Mouse (Mus musculus) heart, embryonic 15.5 days (tissue): ENCODE measurements at regions not wholly inside any gene's neighbourhood (a gene's known extent, or its start where the extent isn't known, plus 50 kb on each side); places are given as distances from the start of the nearest gene placed in this dataset.

Experiments used
- ATAC-seq: fragments of 200-750 bp; cut with Nextera tagmentation; replicated peaks from 2 replicates; pipeline ENCODE4 v1.8.0; 2017; ENCODE audit warnings: low read depth, moderate TSS enrichment; ENCODE audit not compliant: insufficient number of reproducible peaks, insufficient read depth, low FRiP score
- H3K27ac ChIP-seq: fragments of 300-500 bp; sonication (generic); 2 replicates; pipeline ENCODE4 v1.5.1; 2015; ENCODE audit warnings: mild to moderate bottlenecking, inconsistent platforms
- H3K27me3 ChIP-seq: fragments of 300-500 bp; sonication (generic); 2 replicates; pipeline ENCODE4 v1.6.1; 2015; ENCODE audit warnings: inconsistent platforms
- H3K36me3 ChIP-seq: fragments of 300-500 bp; sonication (generic); 2 replicates; pipeline ENCODE4 v1.6.1; 2015; ENCODE audit warnings: mild to moderate bottlenecking, inconsistent platforms
- H3K4me1 ChIP-seq: fragments of 300-500 bp; sonication (generic); replicated peaks from 2 replicates; pipeline ENCODE4 v1.6.1; 2015; ENCODE audit warnings: inconsistent platforms
- H3K4me2 ChIP-seq: fragments of 300-500 bp; sonication (generic); 2 replicates; pipeline ENCODE4 v1.6.1; 2015; ENCODE audit warnings: inconsistent platforms, mild to moderate bottlenecking, moderate library complexity
- H3K4me3 ChIP-seq: fragments of 300-500 bp; sonication (generic); 2 replicates; pipeline ENCODE4 v1.5.1; 2015; ENCODE audit warnings: mild to moderate bottlenecking, inconsistent platforms
- H3K9ac ChIP-seq: fragments of 300-500 bp; sonication (generic); 2 replicates; pipeline ENCODE4 v1.6.1; 2015; ENCODE audit warnings: mild to moderate bottlenecking, inconsistent platforms
- H3K9me3 ChIP-seq: fragments of 300-500 bp; sonication (generic); replicated peaks from 2 replicates; pipeline ENCODE4 v1.6.1; 2016; ENCODE audit warnings: inconsistent platforms
- WGBS: fragments of 180-500 bp; shearing (Covaris S2); methylation state at CpG from one replicate; pipeline ENCODE4 v1.1.7; 2015; ENCODE audit warnings: mixed read lengths; 5-methylcytosine and 5-hydroxymethylcytosine counted together

DNA sequence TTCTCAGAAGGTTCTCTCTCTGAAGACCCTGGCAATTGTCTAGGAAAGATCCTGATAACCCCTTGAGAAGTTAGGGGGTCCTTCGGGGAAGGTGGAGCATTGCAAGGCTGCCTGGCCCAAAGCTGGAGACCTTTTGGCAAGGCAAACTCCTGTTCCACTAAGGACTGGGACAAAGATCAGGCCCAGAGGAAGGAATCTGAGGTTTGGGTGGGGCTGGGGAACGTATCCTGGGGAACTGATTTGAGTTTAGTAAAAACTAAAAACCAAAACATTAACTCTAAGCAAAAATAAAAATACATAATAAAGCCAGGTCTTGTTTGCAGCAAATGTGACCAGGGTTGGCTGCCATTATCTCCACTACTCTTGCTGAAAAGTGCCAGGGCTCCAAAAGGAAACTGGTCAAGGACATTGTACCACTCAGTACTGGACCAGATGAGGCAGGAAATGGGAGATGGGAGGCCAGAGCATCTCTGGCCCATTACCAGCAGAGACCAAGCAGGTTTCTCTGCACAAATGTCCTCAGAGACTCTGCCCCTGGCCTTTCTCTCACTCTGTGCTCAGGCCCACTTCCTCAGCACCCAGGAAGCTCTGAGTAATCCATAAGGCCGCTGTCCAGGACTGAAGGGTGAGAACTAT lies 321.5 kb downstream of the Cxcl12 start:
- H3K27ac ChIP-seq = no peak overlapping the region
- 0 out of 2 replicates have a peak, but pooled peaks cover 2% of the 10 kb centered on the region for H3K4me1 ChIP-seq
- WGBS = 84% methylated on average over 3 of the region's 3 CpGs
- no peak for ATAC-seq
- no peak overlapping the region for H3K9ac ChIP-seq
- H3K4me3 ChIP-seq = no peak overlapping the region
- no peak overlapping the region for H3K4me2 ChIP-seq
- no peaks in the 10 kb centered on the region for H3K36me3 ChIP-seq
- H3K27me3 ChIP-seq = no peaks in the 10 kb centered on the region
- no peaks in the 10 kb centered on the region for H3K9me3 ChIP-seq

- Histone ChIP-seq H3K9me3 (no peaks in the 10 kb centered on the region), H3K27me3 (no peaks in the 10 kb centered on the region), H3K4me2 (no peak overlapping the region), H3K36me3 (no peaks in the 10 kb centered on the region), H3K27ac (no peak overlapping the region), H3K9ac (no peak overlapping the region), H3K4me1 (0 out of 2 replicates have a peak, but pooled peaks cover 2% of the 10 kb centered on the region), H3K4me3 (no peak overlapping the region)
- WGBS = 67% methylated on average over 1 of the region's 1 CpGs
- ATAC-seq = no peak
Observed at GRCm38 (mm10) chr6:117494971-117495370, 326.6 kb downstream of the Cxcl12 start.

DNA sequence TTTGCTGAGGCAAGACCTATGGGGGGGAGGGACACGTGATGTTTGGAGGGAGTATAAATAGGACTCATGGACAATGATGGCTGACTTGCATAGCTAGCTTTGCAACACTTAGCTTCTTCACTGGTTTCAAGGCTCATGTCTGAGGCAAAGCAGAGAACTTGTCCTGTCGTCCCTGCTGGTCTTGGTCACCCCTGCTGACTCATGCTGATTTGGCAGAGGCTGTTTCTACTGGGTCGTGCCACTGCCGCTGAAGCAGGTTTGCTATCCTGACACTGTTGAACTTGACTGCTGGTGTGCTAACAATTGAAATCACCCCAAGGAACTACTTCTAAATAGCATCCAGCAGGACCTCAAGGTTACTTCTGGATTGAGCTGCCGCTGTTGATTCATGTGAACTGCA lies 329.0 kb downstream of the Cxcl12 start:
- ATAC-seq = no peak

GRCm38 (mm10) chr6:117497904-117498303 lies 329.6 kb downstream of the Cxcl12 start:
- Histone ChIP-seq H3K27ac (no peak overlapping the region), H3K9ac (no peak overlapping the region), H3K36me3 (no peaks in the 10 kb centered on the region), H3K27me3 (no peaks in the 10 kb centered on the region), H3K9me3 (no peaks in the 10 kb centered on the region), H3K4me3 (no peak overlapping the region), H3K4me1 (no peaks in the 10 kb centered on the region), H3K4me2 (no peak overlapping the region)
- ATAC-seq = no peak
- WGBS = 90% methylated on average over 5 of the region's 5 CpGs

More for the DNA sequence above, 329.0 kb downstream of the Cxcl12 start:
- Histone ChIP-seq H3K4me2 (no peak overlapping the region), H3K9me3 (no peaks in the 10 kb centered on the region), H3K36me3 (no peaks in the 10 kb centered on the region), H3K9ac (no peak overlapping the region), H3K4me3 (no peak overlapping the region), H3K27me3 (no peaks in the 10 kb centered on the region), H3K4me1 (no peaks in the 10 kb centered on the region), H3K27ac (no peak overlapping the region)
- 72% methylated on average over 5 of the region's 5 CpGs for WGBS

DNA sequence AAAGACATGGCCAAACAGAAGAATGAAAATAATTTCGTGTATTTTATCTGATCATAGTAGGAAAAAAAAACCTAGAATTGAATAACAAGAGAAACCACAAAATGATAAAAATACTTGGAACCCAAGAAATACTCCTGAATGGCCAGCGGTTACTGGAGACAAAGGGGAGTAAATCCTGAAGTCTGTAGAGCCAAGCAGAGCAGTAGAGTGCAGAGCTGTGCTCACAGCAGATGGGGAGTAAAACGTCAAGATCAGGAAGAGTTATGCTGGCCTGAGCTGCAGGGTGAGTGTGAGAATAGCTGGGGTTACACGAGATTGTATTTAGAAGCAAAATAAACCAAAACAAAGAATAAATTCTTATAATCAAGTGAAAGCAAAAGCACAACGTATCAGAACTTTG lies 334.0 kb downstream of the Cxcl12 start:
- no peak for ATAC-seq
- H3K9me3 ChIP-seq = no peaks in the 10 kb centered on the region
- 57% methylated on average over 5 of the region's 5 CpGs for WGBS

DNA sequence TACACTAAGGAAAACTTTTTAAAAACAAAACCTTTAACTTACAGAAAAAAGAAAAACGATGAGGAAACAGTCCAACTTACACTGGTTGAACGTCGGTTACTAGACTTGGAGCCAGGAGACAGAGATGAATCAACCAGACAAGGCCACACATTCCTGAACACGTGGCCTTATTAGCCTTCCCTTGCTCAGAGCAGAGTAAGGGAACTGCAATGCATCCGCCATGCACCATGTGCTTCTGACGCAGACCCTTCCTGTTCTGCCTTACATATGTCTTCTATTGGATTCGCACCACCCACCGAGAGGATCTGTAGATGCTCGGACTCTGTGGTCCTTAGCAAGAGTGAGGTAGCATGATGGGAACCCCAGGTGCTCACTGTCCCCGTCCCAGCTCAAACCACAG lies 336.2 kb upstream of the Zfp637 start:
- ATAC-seq = no peak
- Histone ChIP-seq H3K36me3 (no peaks in the 10 kb centered on the region), H3K9ac (no peak overlapping the region), H3K4me1 (no peaks in the 10 kb centered on the region), H3K9me3 (no peaks in the 10 kb centered on the region), H3K4me2 (no peak overlapping the region), H3K27ac (no peak overlapping the region), H3K4me3 (no peak overlapping the region), H3K27me3 (no peaks in the 10 kb centered on the region)
- 79% methylated on average over 10 of the region's 10 CpGs for WGBS

More for the DNA sequence above, 334.0 kb downstream of the Cxcl12 start:
- Histone ChIP-seq H3K4me3 (no peak overlapping the region), H3K4me2 (no peak overlapping the region), H3K9ac (no peak overlapping the region), H3K27ac (no peak overlapping the region), H3K36me3 (no peaks in the 10 kb centered on the region), H3K27me3 (no peaks in the 10 kb centered on the region), H3K4me1 (no peaks in the 10 kb centered on the region)

GRCm38 (mm10) chr6:117505431-117505830 lies 335.5 kb upstream of the Zfp637 start:
- H3K27ac ChIP-seq = no peak overlapping the region
- no peak overlapping the region for H3K4me2 ChIP-seq
- H3K9me3 ChIP-seq = no peaks in the 10 kb centered on the region
- no peak overlapping the region for H3K4me3 ChIP-seq
- no peaks in the 10 kb centered on the region for H3K27me3 ChIP-seq
- 54% methylated on average over 3 of the region's 3 CpGs for WGBS
- ATAC-seq = no peak
- H3K36me3 ChIP-seq = no peaks in the 10 kb centered on the region
- no peak overlapping the region for H3K9ac ChIP-seq
- no peaks in the 10 kb centered on the region for H3K4me1 ChIP-seq

GRCm38 (mm10) chr6:117506619-117507018 lies 334.4 kb upstream of the Zfp637 start:
- Histone ChIP-seq H3K9ac (no peak overlapping the region), H3K27ac (no peak overlapping the region), H3K4me1 (no peaks in the 10 kb centered on the region), H3K4me2 (no peak overlapping the region), H3K9me3 (no peaks in the 10 kb centered on the region), H3K36me3 (no peaks in the 10 kb centered on the region), H3K4me3 (no peak overlapping the region), H3K27me3 (no peaks in the 10 kb centered on the region)
- WGBS = 78% methylated on average over 7 of the region's 7 CpGs
- ATAC-seq = no peak

DNA sequence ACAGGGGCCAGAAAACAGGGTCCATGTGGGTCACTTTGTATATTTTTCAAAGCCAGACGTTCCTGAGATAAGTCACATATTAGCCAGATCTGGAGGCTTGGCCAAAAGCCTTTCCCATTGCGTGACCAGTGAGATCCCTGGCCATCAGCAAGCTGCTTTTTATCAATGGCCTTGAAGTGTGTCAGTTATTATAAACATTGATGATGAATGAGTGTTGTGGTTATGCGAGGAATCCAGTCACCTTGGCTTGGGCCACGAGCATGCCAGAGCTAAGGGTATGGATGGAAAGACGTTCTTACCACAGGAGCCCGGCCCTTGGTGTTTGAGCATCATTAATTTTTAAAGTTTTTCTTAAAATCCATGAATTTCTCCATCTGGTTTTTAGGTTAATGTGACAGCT lies 332.1 kb upstream of the Zfp637 start:
- ATAC-seq = no peak
- Histone ChIP-seq H3K36me3 (no peaks in the 10 kb centered on the region), H3K4me1 (no peaks in the 10 kb centered on the region), H3K9me3 (no peaks in the 10 kb centered on the region), H3K4me3 (no peak overlapping the region), H3K4me2 (no peak overlapping the region), H3K27ac (no peak overlapping the region), H3K9ac (no peak overlapping the region), H3K27me3 (no peaks in the 10 kb centered on the region)
- WGBS = 50% methylated on average over 6 of the region's 6 CpGs

- no peak overlapping the region for H3K4me3 ChIP-seq
- peaks cover 7% of the 10 kb centered on the region; the same call in 1 of the 2 replicates for H3K4me1 ChIP-seq
- ATAC-seq = no peak
- H3K36me3 ChIP-seq = no peaks in the 10 kb centered on the region
- H3K27me3 ChIP-seq = no peaks in the 10 kb centered on the region
- H3K27ac ChIP-seq = no peak overlapping the region
- 84% methylated on average over 4 of the region's 4 CpGs for WGBS
- H3K9me3 ChIP-seq = no peaks in the 10 kb centered on the region
- no peak overlapping the region for H3K4me2 ChIP-seq
- no peak overlapping the region for H3K9ac ChIP-seq
Observed at GRCm38 (mm10) chr6:117510026-117510425, 331.0 kb upstream of the Zfp637 start.

- H3K4me1 ChIP-seq = peaks cover 7% of the 10 kb centered on the region; the same call in 1 of the 2 replicates
- 0 out of 2 replicates have a peak, but pooled peaks have one; percentile 43 for ATAC-seq
- H3K9ac ChIP-seq = no peak overlapping the region
- no peaks in the 10 kb centered on the region for H3K27me3 ChIP-seq
- no peaks in the 10 kb centered on the region for H3K9me3 ChIP-seq
- H3K4me2 ChIP-seq = no peak overlapping the region
- H3K36me3 ChIP-seq = no peaks in the 10 kb centered on the region
- WGBS = 47% methylated on average over 5 of the region's 5 CpGs
- no peak overlapping the region for H3K4me3 ChIP-seq
- no peak overlapping the region for H3K27ac ChIP-seq
Observed at GRCm38 (mm10) chr6:117514831-117515230, 326.1 kb upstream of the Zfp637 start.

GRCm38 (mm10) chr6:117516906-117517305 lies 324.1 kb upstream of the Zfp637 start:
- no peak overlapping the region for H3K27ac ChIP-seq
- no peaks in the 10 kb centered on the region for H3K36me3 ChIP-seq
- H3K4me2 ChIP-seq = no peak overlapping the region
- no peaks in the 10 kb centered on the region for H3K9me3 ChIP-seq
- no peak overlapping the region for H3K4me3 ChIP-seq
- peaks cover 7% of the 10 kb centered on the region; the same call in 1 of the 2 replicates for H3K4me1 ChIP-seq
- H3K9ac ChIP-seq = no peak overlapping the region
- no peak for ATAC-seq
- H3K27me3 ChIP-seq = no peaks in the 10 kb centered on the region
- 63% methylated on average over 7 of the region's 7 CpGs for WGBS
